Mouse (Mus musculus) G1E (cell line): ENCODE results near the gene Cpne5. TPM values are rescaled to one million over a fixed set of nuclear protein-coding genes. Genes with fewer than 3 reads are reported as not detected.

ENCODE experiments used
- ATAC-seq: 2 replicates; pipeline ENCODE4 v1.8.0; 2016; ENCODE audit warnings: mild to moderate bottlenecking; ENCODE audit not compliant: insufficient number of reproducible peaks, poor library complexity, low FRiP score, severe bottlenecking; ENCODE audit errors: extremely low read depth
- DNase-seq: peaks from one replicate; pipeline ENCODE4 v3.0.0; 2012; ENCODE audit warnings: low spot score
- H3K27me3 ChIP-seq: 2 replicates; pipeline ENCODE4 v1.6.1; 2012; ENCODE audit warnings: mild to moderate bottlenecking, low read length, inconsistent platforms; ENCODE audit not compliant: insufficient read depth
- H3K36me3 ChIP-seq: replicated peaks from 2 replicates; pipeline ENCODE3; 2012; ENCODE audit warnings: mild to moderate bottlenecking, inconsistent platforms
- H3K4me1 ChIP-seq: 2 replicates; pipeline ENCODE4 v1.6.1; 2012; ENCODE audit warnings: low read depth, low read length, inconsistent platforms, mixed read lengths; ENCODE audit not compliant: insufficient read depth
- H3K4me3 ChIP-seq: 2 replicates; pipeline ENCODE4 v1.5.1; 2012; ENCODE audit warnings: low read depth, mild to moderate bottlenecking, inconsistent platforms, low read length, moderate library complexity, mixed read lengths
- H3K9me3 ChIP-seq: replicated peaks from 2 replicates; pipeline ENCODE4 v1.6.1; 2012; ENCODE audit warnings: inconsistent platforms
- CTCF ChIP-seq: IDR thresholded peaks from 2 replicates; pipeline ENCODE4 v1.5.1; 2012; ENCODE audit warnings: low read depth, low read length, inconsistent platforms, mixed read lengths
- GATA1 ChIP-seq: IDR thresholded peaks from 2 replicates; pipeline ENCODE4 v1.6.1; 2012; ENCODE audit warnings: borderline replicate concordance, low read length, inconsistent platforms, mixed read lengths
- GATA2 ChIP-seq: IDR thresholded peaks from 2 replicates; pipeline ENCODE4 v1.6.1; 2012; ENCODE audit warnings: low read depth, low read length, inconsistent platforms, borderline replicate concordance
- POLR2AphosphoS5 ChIP-seq: IDR thresholded peaks from 2 replicates; pipeline ENCODE4 v1.6.1; 2012; ENCODE audit warnings: low read depth, low read length, inconsistent platforms; ENCODE audit not compliant: insufficient replicate concordance
- TAL1 ChIP-seq: conservative IDR thresholded peaks from 2 replicates; pipeline ENCODE4 v1.6.1; 2012; ENCODE audit warnings: low read depth, low read length, inconsistent platforms, mixed read lengths
- polyA plus RNA-seq: library from polyadenylated mRNA; stranded (reverse); fragments of >175 nt; gene quantifications from 2 replicates; pipeline ENCODE4 v1.2.3, GENCODE M21; 2012
- total RNA-seq, 2 experiments: library from RNA; stranded (forward) in 1 of 2; stranded (reverse) in 1 of 2; fragments of 200-1000 nt in 1 of 2; fragments of >200 nt in 1 of 2; fragmentation: Nextera tagmentation in 1 of 2; gene quantifications; 2 replicates each; pipeline ENCODE4 v1.2.3; 2014 to 2017

Gene Cpne5
- total and polyA plus RNA-seq, 3 experiments: 0.71 to 21.0 (median 2.1) TPM

- Histone ChIP-seq H3K4me3 (no peak overlapping the region), H3K27me3 (peaks cover 58% of the 10 kb centered on the region), H3K4me1 (peaks cover 43% of the 10 kb centered on the region), H3K36me3 (no peaks in the 10 kb centered on the region), H3K9me3 (no peaks in the 10 kb centered on the region)
- DNase-seq: no peak
- no peak for ATAC-seq
- no peak for TF ChIP-seq GATA2
Observed at GRCm38 (mm10) chr17:29185376-29186046, 52.5 kb downstream of the Cpne5 start.

GRCm38 (mm10) chr17:29183162-29183561 is 54.8 kb downstream of the Cpne5 start:
- DNase-seq (no peak), ATAC-seq (no peak)
- TF ChIP-seq GATA1 (no peak), POLR2AphosphoS5 (no peak), CTCF (no peak), TAL1 (no peak), GATA2 (no peak)
- Histone ChIP-seq H3K9me3 (no peaks in the 10 kb centered on the region), H3K4me1 (peaks cover 36% of the 10 kb centered on the region), H3K36me3 (no peaks in the 10 kb centered on the region), H3K27me3 (peaks cover 55% of the 10 kb centered on the region), H3K4me3 (no peak overlapping the region)

DNA sequence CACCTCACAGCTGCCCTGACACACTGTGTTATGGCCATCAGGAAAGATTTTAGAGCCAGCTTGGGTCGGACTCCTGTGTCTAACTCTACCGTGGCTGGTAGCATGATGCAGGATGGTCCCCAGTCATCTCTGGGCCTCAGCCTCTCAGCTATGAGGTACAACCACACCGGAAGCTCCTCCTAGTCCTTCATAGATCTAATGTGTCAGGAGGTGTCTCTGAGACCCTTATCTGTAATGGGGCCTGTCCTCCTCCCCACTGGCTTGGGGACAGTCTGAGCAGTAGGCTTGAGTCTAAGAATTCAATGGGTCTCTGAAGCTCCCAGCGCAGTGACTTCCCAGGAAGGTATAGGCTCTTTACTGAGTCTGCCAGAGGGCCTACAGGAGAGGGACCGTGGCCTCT is 56.2 kb downstream of the Cpne5 start:
- no peaks in the 10 kb centered on the region for H3K9me3 ChIP-seq
- H3K27me3 ChIP-seq: peaks cover 46% of the 10 kb centered on the region
- peaks cover 4% of the 10 kb centered on the region for H3K36me3 ChIP-seq
- no peak for ATAC-seq
- TF ChIP-seq CTCF (no peak), GATA1 (no peak), TAL1 (no peak), GATA2 (no peak), POLR2AphosphoS5 (no peak)
- peaks cover 36% of the 10 kb centered on the region for H3K4me1 ChIP-seq
- DNase-seq: no peak
- no peak overlapping the region for H3K4me3 ChIP-seq

- DNase-seq (no peak), ATAC-seq (no peak)
- Histone ChIP-seq H3K27me3 (peaks cover 41% of the 10 kb centered on the region), H3K9me3 (no peaks in the 10 kb centered on the region), H3K36me3 (peaks cover 13% of the 10 kb centered on the region), H3K4me1 (peaks cover 33% of the 10 kb centered on the region), H3K4me3 (no peak overlapping the region)
- TF ChIP-seq TAL1 (no peak), GATA2 (no peak), POLR2AphosphoS5 (no peak), CTCF (no peak), GATA1 (no peak)
Observed at GRCm38 (mm10) chr17:29180406-29181127, 57.4 kb downstream of the Cpne5 start.

GRCm38 (mm10) chr17:29179917-29180316 is 58.0 kb downstream of the Cpne5 start:
- Histone ChIP-seq H3K9me3 (no peaks in the 10 kb centered on the region), H3K36me3 (peaks cover 19% of the 10 kb centered on the region), H3K4me1 (peaks cover 31% of the 10 kb centered on the region), H3K4me3 (no peak overlapping the region), H3K27me3 (peaks cover 37% of the 10 kb centered on the region)
- TF ChIP-seq TAL1: no peak
- no peak for TF ChIP-seq POLR2AphosphoS5
- TF ChIP-seq CTCF: no peak
- no peak for TF ChIP-seq GATA1
- TF ChIP-seq GATA2: no peak
- DNase-seq (no peak), ATAC-seq (no peak)

- Histone ChIP-seq H3K4me1 (peaks cover 29% of the 10 kb centered on the region), H3K36me3 (peaks cover 24% of the 10 kb centered on the region), H3K27me3 (peaks cover 30% of the 10 kb centered on the region), H3K9me3 (no peaks in the 10 kb centered on the region), H3K4me3 (no peak overlapping the region)
- ATAC-seq (no peak), DNase-seq (no peak)
- TF ChIP-seq GATA1 (no peak), POLR2AphosphoS5 (no peak), CTCF (no peak), TAL1 (no peak), GATA2 (no peak)
Observed at GRCm38 (mm10) chr17:29178503-29179059, 59.4 kb downstream of the Cpne5 start.
